Mouse (Mus musculus): ENCODE measurements around the gene Mthfs. TPM values are rescaled to one million over a fixed set of nuclear protein-coding genes. Genes with fewer than 3 reads are reported as not detected.
A peak's percentile ranks its signal among the peaks of the same experiment; 100 is the strongest.
"Not testable (repeated sequence)": the region's sequence is repeated elsewhere in the genome, so short reads cannot be mapped to it uniquely, and the experiment has no call there.

Gene Mthfs
- polyA plus RNA-seq, 1 experiment from 2014 or later: 15.1 TPM

- not testable (repeated sequence) for H3K4me1 ChIP-seq (ENCODE audit: control insufficient read depth, insufficient read depth, low read length); H3K4me2 ChIP-seq; H3K9ac ChIP-seq (ENCODE audit: low read depth, low read length); H3K36me3 ChIP-seq (ENCODE audit: control insufficient read depth, insufficient read depth, low read length); H3K4me3 ChIP-seq (ENCODE audit: low read depth, low read length); H3K27me3 ChIP-seq (ENCODE audit: control insufficient read depth, insufficient read depth, low read length); ATAC-seq (replicated peaks; ENCODE audit: insufficient number of reproducible peaks, low FRiP score, low TSS enrichment); H3K27ac ChIP-seq (ENCODE audit: low read depth, low read length); H3K9me3 ChIP-seq (replicated peaks; ENCODE audit: control insufficient read depth, low read length)
Observed at GRCm38 (mm10) chr9:89202256-89202655, 8.2 kb upstream of the Mthfs start.

DNA sequence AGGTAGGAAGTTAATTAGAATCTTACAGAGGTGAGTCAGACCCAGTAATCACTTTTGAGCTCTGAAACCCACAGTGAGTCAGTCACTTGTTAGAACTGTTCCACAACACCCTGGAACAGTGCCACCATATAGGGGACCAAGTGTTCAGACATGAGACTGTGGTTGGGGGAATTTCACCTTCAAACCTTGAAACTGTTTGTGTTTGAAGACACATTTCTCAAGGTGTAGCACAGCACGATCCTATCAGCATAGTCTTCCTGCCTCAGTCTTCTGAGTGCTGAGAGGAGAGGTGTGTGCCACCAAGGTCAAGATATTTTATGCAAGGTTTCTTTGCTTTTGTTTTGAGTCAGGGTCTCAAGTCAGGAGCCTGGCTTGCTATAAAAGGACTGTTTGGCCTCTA lies 1.5 kb upstream of the Mthfs start:
- H3K4me3 ChIP-seq (ENCODE audit: low read depth, low read length); ATAC-seq (replicated peaks; ENCODE audit: insufficient number of reproducible peaks, low FRiP score, low TSS enrichment): not testable (repeated sequence)
- 60% methylated on average over 1 of the region's 1 CpGs for WGBS (ENCODE audit: insufficient replicate concordance)

DNA sequence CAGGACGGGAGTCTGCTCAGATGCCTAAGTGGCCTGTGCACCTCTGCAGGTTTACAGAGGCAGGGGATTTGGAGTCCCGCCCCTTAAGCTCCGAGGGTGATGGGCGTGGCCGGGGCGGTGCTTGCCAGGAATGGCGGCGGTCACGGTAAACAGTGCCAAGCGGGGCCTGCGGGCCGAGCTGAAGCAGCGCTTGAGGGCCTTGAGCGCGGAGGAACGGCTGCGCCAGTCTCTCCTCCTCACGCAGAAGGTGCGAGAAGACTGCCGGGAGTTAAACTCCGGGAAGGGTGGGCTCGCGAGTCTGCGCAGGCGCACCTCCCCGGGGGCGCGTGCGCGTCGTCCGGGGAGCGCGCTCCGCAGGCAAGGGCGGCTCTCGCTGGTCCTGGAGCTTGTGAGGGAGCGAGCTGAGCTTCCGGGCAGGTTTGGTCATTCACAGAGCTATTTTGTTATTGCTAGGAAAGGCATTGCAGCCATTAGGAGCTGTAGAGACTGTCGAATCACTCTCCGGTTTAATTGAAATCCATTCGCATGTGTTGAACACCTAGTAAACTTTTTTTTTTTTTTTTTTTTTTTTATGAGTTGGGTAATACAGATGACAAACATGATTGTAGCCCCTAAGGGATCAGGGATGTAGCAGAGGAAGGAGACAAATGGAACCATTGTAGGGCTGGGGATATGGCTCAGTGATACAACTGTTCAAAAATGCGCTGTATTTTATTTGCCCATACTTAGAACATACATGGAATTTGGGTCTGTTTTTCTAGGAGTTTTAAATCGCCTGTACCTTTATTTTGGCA lies 786 bp downstream of the Mthfs start:
- not testable (repeated sequence) for H3K9ac ChIP-seq (ENCODE audit: low read depth, low read length)
- peak overlapping the region; percentile 62 for H3K27ac ChIP-seq (ENCODE audit: low read depth, low read length)

More for the DNA sequence above, 1.5 kb upstream of the Mthfs start:
- not testable (repeated sequence) for H3K9me3 ChIP-seq (replicated peaks; ENCODE audit: control insufficient read depth, low read length); H3K4me2 ChIP-seq; H3K9ac ChIP-seq (ENCODE audit: low read depth, low read length); H3K4me1 ChIP-seq (ENCODE audit: control insufficient read depth, insufficient read depth, low read length); H3K27ac ChIP-seq (ENCODE audit: low read depth, low read length); H3K36me3 ChIP-seq (ENCODE audit: control insufficient read depth, insufficient read depth, low read length); H3K27me3 ChIP-seq (ENCODE audit: control insufficient read depth, insufficient read depth, low read length)

DNA sequence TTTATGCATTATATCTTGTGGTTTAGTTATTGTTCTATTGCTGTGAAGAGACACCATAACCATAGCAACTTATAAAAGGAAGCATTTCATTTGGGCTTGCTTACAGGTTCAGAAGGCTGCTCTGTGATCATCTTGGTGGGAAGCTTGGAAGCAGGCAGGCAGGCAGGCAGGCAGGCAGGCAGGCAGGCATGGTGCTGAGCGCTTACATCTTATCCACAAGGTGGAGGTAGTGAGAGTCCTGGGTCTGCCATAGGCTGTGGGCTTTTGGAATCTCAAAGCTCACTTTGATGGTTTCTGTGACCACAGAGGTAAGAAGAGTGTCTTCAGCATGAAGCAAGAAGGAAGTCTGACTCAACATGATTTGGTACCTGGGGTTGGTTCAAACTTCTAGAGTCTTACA lies 2.0 kb downstream of the Mthfs start:
- not testable (repeated sequence) for H3K9ac ChIP-seq (ENCODE audit: low read depth, low read length); H3K4me3 ChIP-seq (ENCODE audit: low read depth, low read length); H3K9me3 ChIP-seq (replicated peaks; ENCODE audit: control insufficient read depth, low read length); H3K27me3 ChIP-seq (ENCODE audit: control insufficient read depth, insufficient read depth, low read length); H3K36me3 ChIP-seq (ENCODE audit: control insufficient read depth, insufficient read depth, low read length); ATAC-seq (replicated peaks; ENCODE audit: insufficient number of reproducible peaks, low FRiP score, low TSS enrichment); H3K4me1 ChIP-seq (ENCODE audit: control insufficient read depth, insufficient read depth, low read length); H3K4me2 ChIP-seq; H3K27ac ChIP-seq (ENCODE audit: low read depth, low read length)
- 18% methylated on average over 1 of the region's 1 CpGs for WGBS (ENCODE audit: insufficient replicate concordance)

More for the DNA sequence above, 786 bp downstream of the Mthfs start:
- WGBS (ENCODE audit: insufficient replicate concordance): 2% methylated on average over 10 of the region's 44 CpGs
- H3K27me3 ChIP-seq (ENCODE audit: control insufficient read depth, insufficient read depth, low read length); H3K9me3 ChIP-seq (replicated peaks; ENCODE audit: control insufficient read depth, low read length); H3K36me3 ChIP-seq (ENCODE audit: control insufficient read depth, insufficient read depth, low read length); H3K4me1 ChIP-seq (ENCODE audit: control insufficient read depth, insufficient read depth, low read length): not testable (repeated sequence)
- Histone ChIP-seq H3K4me3 (ENCODE audit: low read depth, low read length) (peak overlapping the region; percentile 28), H3K4me2 (peak overlapping the region; percentile 51)
- peak; percentile 92 for ATAC-seq (replicated peaks; ENCODE audit: insufficient number of reproducible peaks, low FRiP score, low TSS enrichment)

- H3K27me3 ChIP-seq (ENCODE audit: control insufficient read depth, insufficient read depth, low read length); H3K4me2 ChIP-seq; H3K36me3 ChIP-seq (ENCODE audit: control insufficient read depth, insufficient read depth, low read length); H3K9ac ChIP-seq (ENCODE audit: low read depth, low read length); ATAC-seq (replicated peaks; ENCODE audit: insufficient number of reproducible peaks, low FRiP score, low TSS enrichment); H3K4me3 ChIP-seq (ENCODE audit: low read depth, low read length); H3K9me3 ChIP-seq (replicated peaks; ENCODE audit: control insufficient read depth, low read length); H3K27ac ChIP-seq (ENCODE audit: low read depth, low read length); H3K4me1 ChIP-seq (ENCODE audit: control insufficient read depth, insufficient read depth, low read length): not testable (repeated sequence)
- 93% methylated on average over 4 of the region's 4 CpGs for WGBS (ENCODE audit: insufficient replicate concordance)
Observed at GRCm38 (mm10) chr9:89218174-89218573, 7.7 kb downstream of the Mthfs start.

- WGBS (ENCODE audit: insufficient replicate concordance): 80% methylated on average over 3 of the region's 4 CpGs
- not testable (repeated sequence) for ATAC-seq (replicated peaks; ENCODE audit: insufficient number of reproducible peaks, low FRiP score, low TSS enrichment); H3K9me3 ChIP-seq (replicated peaks; ENCODE audit: control insufficient read depth, low read length); H3K36me3 ChIP-seq (ENCODE audit: control insufficient read depth, insufficient read depth, low read length); H3K4me2 ChIP-seq; H3K27ac ChIP-seq (ENCODE audit: low read depth, low read length); H3K27me3 ChIP-seq (ENCODE audit: control insufficient read depth, insufficient read depth, low read length); H3K9ac ChIP-seq (ENCODE audit: low read depth, low read length); H3K4me3 ChIP-seq (ENCODE audit: low read depth, low read length); H3K4me1 ChIP-seq (ENCODE audit: control insufficient read depth, insufficient read depth, low read length)
Observed at GRCm38 (mm10) chr9:89219668-89220067, 9.2 kb downstream of the Mthfs start.

- not testable (repeated sequence) for H3K4me2 ChIP-seq; H3K36me3 ChIP-seq (ENCODE audit: control insufficient read depth, insufficient read depth, low read length); H3K27me3 ChIP-seq (ENCODE audit: control insufficient read depth, insufficient read depth, low read length); H3K9ac ChIP-seq (ENCODE audit: low read depth, low read length); H3K9me3 ChIP-seq (replicated peaks; ENCODE audit: control insufficient read depth, low read length); H3K4me1 ChIP-seq (ENCODE audit: control insufficient read depth, insufficient read depth, low read length); H3K27ac ChIP-seq (ENCODE audit: low read depth, low read length); H3K4me3 ChIP-seq (ENCODE audit: low read depth, low read length); ATAC-seq (replicated peaks; ENCODE audit: insufficient number of reproducible peaks, low FRiP score, low TSS enrichment)
- 85% methylated on average over 6 of the region's 6 CpGs for WGBS (ENCODE audit: insufficient replicate concordance)
Observed at GRCm38 (mm10) chr9:89220704-89221287, 10.3 kb downstream of the Mthfs start.

DNA sequence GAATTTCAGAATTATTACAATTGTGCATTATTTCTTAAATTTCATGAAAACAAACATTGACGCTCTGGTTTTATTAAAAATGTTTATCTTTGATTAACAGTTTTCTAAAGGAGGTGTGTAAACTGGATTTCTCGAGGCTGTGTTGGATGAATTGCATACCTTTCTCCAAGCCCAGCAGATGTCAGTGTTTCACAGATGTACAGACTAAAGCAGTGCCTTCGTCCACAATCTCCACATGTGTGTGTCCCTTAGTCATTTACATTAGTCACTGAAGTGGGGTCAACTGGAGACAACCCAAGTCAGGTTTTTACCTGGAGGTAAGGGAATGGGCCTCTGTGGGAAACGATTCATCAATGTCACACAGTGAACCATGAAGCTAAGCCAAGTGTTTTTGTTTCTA lies 15.6 kb downstream of the Mthfs start:
- no peaks in the 10 kb centered on the region for H3K36me3 ChIP-seq (ENCODE audit: control insufficient read depth, insufficient read depth, low read length)
- H3K9ac ChIP-seq (ENCODE audit: low read depth, low read length): no peak overlapping the region
- H3K9me3 ChIP-seq (replicated peaks; ENCODE audit: control insufficient read depth, low read length): no peaks in the 10 kb centered on the region
- no peak overlapping the region for H3K4me2 ChIP-seq
- 47% methylated on average over 4 of the region's 4 CpGs for WGBS (ENCODE audit: insufficient replicate concordance)
- H3K4me3 ChIP-seq (ENCODE audit: low read depth, low read length): no peak overlapping the region
- no peak overlapping the region for H3K27ac ChIP-seq (ENCODE audit: low read depth, low read length)
- no peak for ATAC-seq (replicated peaks; ENCODE audit: insufficient number of reproducible peaks, low FRiP score, low TSS enrichment)
- H3K27me3 ChIP-seq (ENCODE audit: control insufficient read depth, insufficient read depth, low read length): no peaks in the 10 kb centered on the region
- H3K4me1 ChIP-seq (ENCODE audit: control insufficient read depth, insufficient read depth, low read length): no peaks in the 10 kb centered on the region

- Histone ChIP-seq H3K4me2 (no peak overlapping the region), H3K9ac (ENCODE audit: low read depth, low read length) (no peak overlapping the region), H3K4me3 (ENCODE audit: low read depth, low read length) (no peak overlapping the region), H3K27me3 (ENCODE audit: control insufficient read depth, insufficient read depth, low read length) (no peaks in the 10 kb centered on the region), H3K4me1 (ENCODE audit: control insufficient read depth, insufficient read depth, low read length) (no peaks in the 10 kb centered on the region), H3K9me3 (replicated peaks; ENCODE audit: control insufficient read depth, low read length) (no peaks in the 10 kb centered on the region), H3K27ac (ENCODE audit: low read depth, low read length) (no peak overlapping the region), H3K36me3 (ENCODE audit: control insufficient read depth, insufficient read depth, low read length) (no peaks in the 10 kb centered on the region)
- ATAC-seq (replicated peaks; ENCODE audit: insufficient number of reproducible peaks, low FRiP score, low TSS enrichment): no peak
- 89% methylated on average over 7 of the region's 7 CpGs for WGBS (ENCODE audit: insufficient replicate concordance)
Observed at GRCm38 (mm10) chr9:89228122-89228521, 17.6 kb downstream of the Mthfs start.
